Mouse (Mus musculus) hindbrain, embryonic 15.5 days (tissue): Measurements from ENCODE around the gene Scrn1. TPM values are rescaled to one million over a fixed set of nuclear protein-coding genes. Genes with fewer than 3 reads are reported as not detected.

Experiments used
- ATAC-seq: fragments of 200-750 bp; cut with Nextera tagmentation; 2 replicates; pipeline ENCODE4 v1.8.0; 2017; ENCODE audit warnings: low read depth, moderate number of reproducible peaks, moderate TSS enrichment; ENCODE audit not compliant: low FRiP score
- H3K27ac ChIP-seq: fragments of 300-500 bp; sonication (generic); replicated peaks from 2 replicates; pipeline ENCODE4 v1.5.1; 2015; ENCODE audit warnings: mild to moderate bottlenecking, inconsistent platforms
- H3K27me3 ChIP-seq: fragments of 300-500 bp; sonication (generic); 2 replicates; pipeline ENCODE4 v1.6.1; 2015; ENCODE audit warnings: control low read depth, inconsistent platforms
- H3K36me3 ChIP-seq: fragments of 300-500 bp; sonication (generic); 2 replicates; pipeline ENCODE4 v1.6.1; 2015; ENCODE audit warnings: control low read depth, inconsistent platforms
- H3K4me1 ChIP-seq: fragments of 300-500 bp; sonication (generic); replicated peaks from 2 replicates; pipeline ENCODE4 v1.6.1; 2015; ENCODE audit warnings: control low read depth, inconsistent platforms
- H3K4me2 ChIP-seq: fragments of 300-500 bp; sonication (generic); 2 replicates; pipeline ENCODE4 v1.6.1; 2015; ENCODE audit warnings: moderate library complexity, mild to moderate bottlenecking, inconsistent platforms
- H3K4me3 ChIP-seq: fragments of 300-500 bp; sonication (generic); 2 replicates; pipeline ENCODE4 v1.5.1; 2015; ENCODE audit warnings: mild to moderate bottlenecking, inconsistent platforms
- H3K9ac ChIP-seq: fragments of 300-500 bp; sonication (generic); 2 replicates; pipeline ENCODE4 v1.6.1; 2015; ENCODE audit warnings: inconsistent platforms
- H3K9me3 ChIP-seq: fragments of 300-500 bp; sonication (generic); 2 replicates; pipeline ENCODE4 v1.6.1; 2016; ENCODE audit warnings: control low read depth, inconsistent platforms
- WGBS: fragments of 180-500 bp; shearing (Covaris S2); methylation state at CpG from one replicate; pipeline ENCODE4 v1.1.7; 2015; 5-methylcytosine and 5-hydroxymethylcytosine counted together
- polyA plus RNA-seq: library from polyadenylated mRNA; unstranded; fragments of >200 nt; fragmentation: Nextera tagmentation; extraction: Ambion mirVana; gene quantifications from 2 replicates; pipeline ENCODE4 v1.2.1, GENCODE M21; 2015

Scrn1 gene
- polyA plus RNA-seq, 1 experiment from 2014 or later = 106 TPM

DNA sequence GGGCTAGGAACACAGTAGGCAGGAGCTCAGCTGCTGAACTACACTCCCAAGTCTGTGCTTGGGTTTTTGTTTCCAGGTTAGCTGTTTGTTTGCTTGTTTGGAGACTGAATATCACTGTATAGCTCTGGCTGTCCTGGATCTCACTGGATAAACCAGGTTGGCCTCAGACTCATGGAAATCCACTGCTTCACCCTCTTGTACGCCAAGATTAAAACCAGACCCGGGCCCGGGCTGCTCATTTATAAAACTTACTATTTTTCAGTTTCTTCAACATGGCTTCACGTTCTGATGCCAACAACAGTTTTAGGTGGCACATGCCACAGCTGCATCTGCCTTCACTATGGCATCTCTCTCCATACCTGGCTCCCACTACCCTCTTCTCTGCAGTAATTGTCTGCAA, 2.7 kb downstream of the Scrn1 start:
- 0 out of 2 replicates have a peak overlapping the region, but pooled peaks have one; percentile 92 for H3K27ac ChIP-seq
- 86% methylated on average over 4 of the region's 4 CpGs for WGBS

DNA sequence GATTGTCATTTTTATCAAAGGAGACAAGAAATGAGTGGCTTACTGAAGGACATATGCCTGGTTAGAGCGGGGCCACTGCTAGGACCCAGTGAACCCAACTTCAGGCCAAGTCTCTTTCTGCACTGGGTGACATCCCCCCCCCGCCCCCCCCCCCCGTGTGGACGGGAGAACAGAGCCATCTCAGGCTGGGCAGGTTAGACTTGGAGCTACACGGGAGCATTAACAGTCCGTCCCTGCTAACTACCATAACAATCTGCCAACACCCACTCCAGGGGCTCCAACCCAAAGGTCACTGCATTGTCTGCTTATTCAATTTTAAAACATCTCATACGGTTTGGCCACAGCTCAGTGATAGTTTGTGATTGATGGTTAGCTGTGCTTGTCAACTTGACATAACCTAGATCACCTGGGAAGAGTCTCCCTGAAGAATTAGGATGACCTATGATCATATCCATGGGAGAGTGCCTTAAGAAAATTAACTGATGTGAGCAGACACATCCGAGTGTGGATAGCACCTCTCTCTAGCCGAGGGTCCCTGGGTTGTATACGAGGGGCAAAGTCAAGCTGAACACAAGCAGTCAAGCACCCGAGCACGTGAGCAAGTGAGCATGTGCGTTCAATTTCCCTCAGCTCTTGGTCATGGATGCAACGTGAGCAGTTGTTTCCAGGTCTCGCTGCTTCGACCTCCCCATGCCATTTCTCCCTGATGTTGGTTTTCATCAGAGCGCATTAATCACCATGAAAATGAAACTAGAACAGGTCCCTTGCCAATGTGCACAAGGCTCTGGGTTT, 4.1 kb downstream of the Scrn1 start:
- Histone ChIP-seq H3K4me2 (peak overlapping the region; percentile 25), H3K9ac (no peak overlapping the region), H3K9me3 (no peaks in the 10 kb centered on the region), H3K4me3 (no peak overlapping the region), H3K36me3 (no peaks in the 10 kb centered on the region), H3K4me1 (peaks cover 47% of the 10 kb centered on the region), H3K27me3 (no peaks in the 10 kb centered on the region), H3K27ac (no peak overlapping the region)
- no peak for ATAC-seq
- WGBS = 59% methylated on average over 17 of the region's 17 CpGs

More for the DNA sequence above, 2.7 kb downstream of the Scrn1 start:
- Histone ChIP-seq H3K4me3 (0 out of 2 replicates have a peak overlapping the region, but pooled peaks have one; percentile 64), H3K4me2 (peak overlapping the region; percentile 70), H3K4me1 (peaks cover 51% of the 10 kb centered on the region), H3K9me3 (no peaks in the 10 kb centered on the region), H3K27me3 (no peaks in the 10 kb centered on the region), H3K9ac (no peak overlapping the region), H3K36me3 (no peaks in the 10 kb centered on the region)
- no peak for ATAC-seq

DNA sequence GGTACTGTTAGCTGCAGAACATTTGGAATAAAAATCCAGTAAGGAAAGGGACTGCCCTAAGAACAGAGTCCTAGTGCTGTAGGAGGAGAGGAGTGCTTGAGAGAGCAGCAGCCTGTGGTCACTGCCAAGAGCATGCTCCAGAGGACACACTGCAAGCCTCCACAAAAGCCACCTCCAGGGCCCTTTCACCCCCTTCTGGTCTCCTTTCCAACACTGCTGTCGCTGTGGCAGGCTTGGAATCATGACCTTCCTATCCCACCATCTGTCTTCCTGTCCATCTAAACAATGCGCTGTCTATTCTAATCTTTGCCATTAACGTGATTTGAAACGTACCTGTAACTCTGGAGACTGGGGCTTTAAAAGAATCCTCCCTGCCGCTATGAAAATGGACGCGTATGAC, 7.8 kb downstream of the Scrn1 start:
- Histone ChIP-seq H3K4me1 (peaks cover 47% of the 10 kb centered on the region), H3K27me3 (no peaks in the 10 kb centered on the region), H3K4me2 (no peak overlapping the region), H3K9ac (no peak overlapping the region), H3K36me3 (no peaks in the 10 kb centered on the region), H3K27ac (0 out of 2 replicates have a peak overlapping the region, but pooled peaks have one; percentile 7), H3K4me3 (no peak overlapping the region), H3K9me3 (no peaks in the 10 kb centered on the region)
- no peak for ATAC-seq
- WGBS = 50% methylated on average over 7 of the region's 7 CpGs

DNA sequence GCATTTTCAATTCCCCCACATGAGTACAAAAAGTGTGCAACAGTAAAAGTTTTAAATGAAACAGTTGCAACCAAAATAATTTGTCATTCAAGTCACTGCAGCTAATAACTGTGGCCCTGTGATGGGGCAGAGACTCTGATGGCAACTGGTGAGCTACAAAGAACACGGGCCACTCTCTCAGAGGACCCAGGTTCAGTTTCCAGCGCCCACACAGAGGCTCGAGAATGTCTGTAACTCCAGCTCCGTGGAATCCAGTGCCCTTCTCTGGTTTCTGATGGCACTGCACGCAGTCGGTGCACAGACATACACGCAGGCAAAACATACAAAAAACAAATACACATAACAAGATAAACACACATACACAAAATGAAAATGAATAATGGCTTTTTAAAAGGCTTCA, 8.6 kb downstream of the Scrn1 start:
- Histone ChIP-seq H3K9ac (no peak overlapping the region), H3K4me2 (no peak overlapping the region), H3K4me1 (peaks cover 48% of the 10 kb centered on the region), H3K36me3 (no peaks in the 10 kb centered on the region), H3K9me3 (no peaks in the 10 kb centered on the region), H3K4me3 (no peak overlapping the region), H3K27me3 (no peaks in the 10 kb centered on the region), H3K27ac (no peak overlapping the region)
- 96% methylated on average over 7 of the region's 7 CpGs for WGBS
- ATAC-seq = no peak

DNA sequence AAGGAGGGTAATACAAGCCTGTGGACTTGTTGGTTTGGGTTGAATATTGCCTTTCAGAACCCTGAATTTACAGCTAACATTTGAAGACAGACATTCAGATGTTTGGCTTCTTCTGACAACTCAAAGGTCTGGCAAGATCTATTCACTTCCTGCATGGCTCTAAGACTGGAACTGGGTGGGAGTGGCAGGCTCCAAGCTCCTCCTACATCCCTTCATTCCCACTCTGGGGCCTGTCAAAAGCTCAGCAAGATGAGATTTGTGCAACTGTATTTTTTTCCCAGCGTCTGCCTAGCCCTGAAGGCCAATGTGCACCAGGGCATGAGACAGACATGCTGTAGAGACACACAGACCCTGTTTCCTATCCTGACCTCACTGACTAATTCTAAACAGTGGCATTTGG, 10.5 kb downstream of the Scrn1 start:
- Histone ChIP-seq H3K9me3 (no peaks in the 10 kb centered on the region), H3K36me3 (no peaks in the 10 kb centered on the region), H3K27ac (no peak overlapping the region), H3K4me2 (no peak overlapping the region), H3K4me1 (peaks cover 49% of the 10 kb centered on the region), H3K4me3 (no peak overlapping the region), H3K9ac (no peak overlapping the region), H3K27me3 (no peaks in the 10 kb centered on the region)
- ATAC-seq = no peak
- WGBS = 40% methylated on average over 1 of the region's 1 CpGs

DNA sequence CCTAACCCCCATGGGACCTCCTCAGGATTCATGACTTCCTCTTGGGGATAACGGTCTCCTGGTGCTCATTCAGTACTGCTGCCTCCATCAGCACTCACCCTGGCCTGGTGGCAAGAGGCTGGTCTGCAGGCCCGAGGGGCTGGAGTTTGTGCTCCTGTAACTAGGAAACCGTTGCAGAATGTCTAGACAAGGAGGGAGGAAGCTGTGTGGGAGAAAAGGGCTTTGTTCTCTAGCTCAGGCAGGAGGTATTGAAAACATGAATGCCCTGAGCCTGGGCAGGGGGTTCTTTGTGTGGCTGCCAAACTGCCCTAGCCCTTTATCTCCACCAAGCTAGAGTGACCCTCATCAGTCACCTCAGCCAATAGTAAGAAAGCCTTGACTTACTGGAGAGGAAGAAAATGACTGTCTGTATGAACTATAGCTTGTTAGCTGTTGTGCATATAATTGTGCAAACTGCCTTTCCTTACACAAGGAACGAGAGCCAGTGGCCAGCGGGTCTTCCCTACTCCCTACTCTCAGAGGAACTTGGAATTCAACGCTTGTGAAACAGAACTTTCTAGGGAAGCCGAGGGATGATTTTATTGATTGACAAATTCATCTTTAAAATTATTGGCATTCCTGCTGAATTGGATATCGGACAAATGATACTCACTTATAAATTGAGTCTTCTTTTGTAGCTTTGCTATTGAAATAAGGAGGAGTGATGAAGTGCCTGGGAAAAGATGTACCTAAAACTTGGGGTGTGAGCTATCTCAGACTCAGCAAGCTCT, 11.8 kb downstream of the Scrn1 start:
- Histone ChIP-seq H3K27ac (peak overlapping the region; percentile 46), H3K4me1 (peaks cover 49% of the 10 kb centered on the region), H3K9ac (no peak overlapping the region), H3K4me2 (no peak overlapping the region), H3K36me3 (no peaks in the 10 kb centered on the region), H3K9me3 (no peaks in the 10 kb centered on the region), H3K4me3 (no peak overlapping the region), H3K27me3 (no peaks in the 10 kb centered on the region)
- peak; percentile 87 for ATAC-seq
- 9% methylated on average over 8 of the region's 8 CpGs for WGBS

DNA sequence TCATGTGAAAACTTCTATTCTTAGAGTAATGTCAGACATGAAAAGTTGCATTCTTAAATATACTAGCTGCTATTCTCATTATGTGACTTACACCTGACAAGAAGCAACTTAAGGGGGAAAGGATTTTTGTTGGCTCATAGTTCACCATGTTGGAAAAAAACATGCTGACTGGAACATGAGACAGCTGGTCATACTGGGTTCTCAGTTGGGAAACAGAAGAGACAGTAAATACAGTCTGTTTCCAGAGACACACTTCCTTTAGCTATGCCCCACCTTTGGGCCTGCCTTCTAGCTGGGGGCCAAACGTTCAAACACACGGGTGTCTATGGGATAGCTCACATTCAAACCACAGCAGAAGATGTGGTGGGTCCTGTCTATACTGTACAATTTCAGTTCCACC, 12.7 kb downstream of the Scrn1 start:
- H3K4me2 ChIP-seq = no peak overlapping the region
- no peaks in the 10 kb centered on the region for H3K9me3 ChIP-seq
- no peak for ATAC-seq
- H3K9ac ChIP-seq = no peak overlapping the region
- peaks cover 51% of the 10 kb centered on the region for H3K4me1 ChIP-seq
- no peaks in the 10 kb centered on the region for H3K36me3 ChIP-seq
- H3K27ac ChIP-seq = peak overlapping the region; percentile 46
- WGBS = 49% methylated on average over 2 of the region's 2 CpGs
- no peaks in the 10 kb centered on the region for H3K27me3 ChIP-seq
- H3K4me3 ChIP-seq = no peak overlapping the region

DNA sequence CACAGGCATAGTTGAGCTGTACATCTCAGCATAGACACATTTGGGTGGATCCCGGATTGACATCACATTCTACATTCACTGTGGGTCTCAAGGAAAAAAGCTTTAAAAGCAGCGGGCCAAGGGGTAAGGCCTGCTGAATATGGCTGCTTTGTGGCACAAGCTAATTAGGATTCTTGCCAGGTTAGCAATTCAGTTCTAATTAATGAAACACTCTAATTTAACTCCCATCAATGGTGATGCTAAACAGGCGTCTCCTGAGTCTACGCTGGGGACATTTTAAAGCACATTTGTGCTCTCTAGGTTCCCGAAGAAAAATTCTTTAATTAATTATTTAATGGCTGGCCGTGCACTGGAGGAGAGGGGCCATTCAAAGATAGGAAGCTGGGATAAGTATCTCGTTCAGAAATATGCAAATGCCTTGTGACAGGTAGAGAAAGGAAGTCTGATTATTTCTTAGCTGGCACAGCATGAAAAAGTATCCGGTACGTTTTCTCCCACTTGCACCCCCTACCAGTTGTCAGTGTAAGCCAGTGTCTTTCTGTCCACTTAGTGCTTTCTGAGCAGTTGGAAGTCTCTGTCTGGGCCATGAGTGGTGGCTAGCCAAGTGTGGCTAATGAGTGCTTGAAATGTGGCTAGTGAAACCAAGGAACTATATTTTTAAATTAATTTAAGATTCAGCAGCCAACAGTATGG, 13.4 kb downstream of the Scrn1 start:
- Histone ChIP-seq H3K4me3 (no peak overlapping the region), H3K27me3 (no peaks in the 10 kb centered on the region), H3K27ac (peak overlapping the region; percentile 62), H3K36me3 (no peaks in the 10 kb centered on the region), H3K4me1 (peaks cover 51% of the 10 kb centered on the region), H3K9me3 (no peaks in the 10 kb centered on the region), H3K9ac (no peak overlapping the region), H3K4me2 (no peak overlapping the region)
- ATAC-seq = peak; percentile 69
- 18% methylated on average over 9 of the region's 9 CpGs for WGBS

DNA sequence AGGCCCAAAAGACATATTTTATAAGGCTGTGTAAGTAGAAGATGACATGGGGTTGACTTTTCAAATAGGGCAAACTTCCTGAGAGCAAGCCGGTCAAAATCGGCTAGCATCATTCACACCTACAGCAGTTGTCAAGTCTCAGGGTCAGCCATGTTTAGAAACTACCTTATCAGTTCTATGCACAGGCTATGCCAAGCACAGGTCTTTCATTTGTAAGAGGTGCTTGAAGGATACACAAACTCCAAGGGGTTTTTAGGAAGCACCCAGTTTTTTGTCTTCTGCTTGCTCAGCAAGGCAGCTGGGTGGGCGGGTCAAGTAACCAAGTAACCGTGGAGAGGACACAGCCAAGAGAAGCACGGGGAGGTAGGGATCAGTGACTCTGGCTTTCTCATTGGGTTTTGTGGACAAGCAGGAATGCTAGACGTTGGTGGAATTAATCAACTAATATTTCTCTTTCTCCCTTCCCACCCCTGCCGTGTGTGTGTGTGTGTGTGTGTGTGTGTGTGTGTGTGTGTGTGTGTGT, 15.4 kb downstream of the Scrn1 start:
- Histone ChIP-seq H3K9me3 (no peaks in the 10 kb centered on the region), H3K4me2 (no peak overlapping the region), H3K9ac (no peak overlapping the region), H3K27ac (no peak overlapping the region), H3K4me1 (peaks cover 49% of the 10 kb centered on the region), H3K4me3 (no peak overlapping the region), H3K36me3 (peaks cover 4% of the 10 kb centered on the region; the same call in 1 of the 2 replicates), H3K27me3 (no peaks in the 10 kb centered on the region)
- 57% methylated on average over 7 of the region's 7 CpGs for WGBS
- no peak for ATAC-seq

DNA sequence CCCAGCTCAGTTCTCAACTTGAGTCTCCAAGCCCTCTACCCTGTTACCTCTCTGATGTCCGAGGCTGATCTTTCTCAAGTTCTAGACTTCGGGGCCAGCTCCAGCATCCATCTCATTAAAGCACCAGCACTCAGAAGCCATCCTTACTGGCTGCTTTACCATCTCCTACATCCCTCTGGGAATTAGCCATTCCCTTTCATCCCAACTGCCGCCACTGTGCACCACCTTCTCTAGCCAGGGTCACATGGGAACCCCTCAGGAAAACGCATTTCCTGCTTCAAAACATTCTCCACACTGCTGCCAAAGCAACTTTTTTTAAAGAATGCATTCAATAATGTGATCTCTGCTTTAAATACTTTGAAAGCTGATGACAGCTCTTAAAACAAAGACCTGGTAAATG, 17.0 kb downstream of the Scrn1 start:
- Histone ChIP-seq H3K27me3 (no peaks in the 10 kb centered on the region), H3K9ac (no peak overlapping the region), H3K9me3 (no peaks in the 10 kb centered on the region), H3K4me1 (peaks cover 33% of the 10 kb centered on the region), H3K27ac (no peak overlapping the region), H3K4me2 (no peak overlapping the region), H3K36me3 (peaks cover 10% of the 10 kb centered on the region; the same call in 1 of the 2 replicates), H3K4me3 (no peak overlapping the region)
- no peak for ATAC-seq
- 57% methylated on average over 4 of the region's 4 CpGs for WGBS

DNA sequence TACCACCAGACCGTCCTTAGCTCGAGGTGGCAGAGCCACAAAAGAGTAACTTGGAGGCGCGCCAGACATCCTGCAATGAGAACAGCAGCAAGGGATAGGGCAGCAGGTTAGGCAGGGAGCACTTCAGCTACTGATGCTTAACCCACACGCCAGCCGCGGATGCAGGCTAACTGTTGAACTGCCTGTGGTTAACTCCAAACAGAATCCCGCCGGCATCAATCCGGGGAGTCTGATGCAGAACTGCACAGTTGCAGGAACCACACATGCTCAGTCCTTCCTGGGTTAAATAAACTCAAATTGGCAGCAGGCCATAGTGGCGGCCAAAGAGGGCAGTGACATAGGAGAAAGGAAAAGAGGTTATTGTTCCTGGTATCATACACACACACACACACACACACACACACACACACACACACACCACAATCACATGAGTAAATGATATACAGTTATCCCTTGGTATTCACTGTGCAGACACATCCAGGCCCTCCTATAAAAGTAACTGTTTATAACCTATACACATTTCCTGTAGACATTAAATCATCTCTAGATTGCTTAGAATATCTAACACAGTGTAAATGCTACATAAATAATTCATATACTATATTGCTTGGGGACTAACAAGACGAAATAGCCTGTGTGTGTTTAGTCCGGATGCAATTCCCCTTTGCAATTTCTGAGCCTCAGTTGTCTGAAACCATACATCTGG, 17.8 kb downstream of the Scrn1 start:
- H3K27ac ChIP-seq = peak overlapping the region; percentile 44; the same call in 1 of the 2 replicates
- H3K4me3 ChIP-seq = no peak overlapping the region
- no peaks in the 10 kb centered on the region for H3K27me3 ChIP-seq
- peak; percentile 32; the same call in 1 of the 2 replicates for ATAC-seq
- peaks cover 25% of the 10 kb centered on the region for H3K4me1 ChIP-seq
- H3K36me3 ChIP-seq = peaks cover 15% of the 10 kb centered on the region
- no peak overlapping the region for H3K4me2 ChIP-seq
- WGBS = 52% methylated on average over 13 of the region's 13 CpGs
- H3K9me3 ChIP-seq = no peaks in the 10 kb centered on the region
- no peak overlapping the region for H3K9ac ChIP-seq
